Mouse (Mus musculus): Measurements from ENCODE around the gene Zfp444.

DNA sequence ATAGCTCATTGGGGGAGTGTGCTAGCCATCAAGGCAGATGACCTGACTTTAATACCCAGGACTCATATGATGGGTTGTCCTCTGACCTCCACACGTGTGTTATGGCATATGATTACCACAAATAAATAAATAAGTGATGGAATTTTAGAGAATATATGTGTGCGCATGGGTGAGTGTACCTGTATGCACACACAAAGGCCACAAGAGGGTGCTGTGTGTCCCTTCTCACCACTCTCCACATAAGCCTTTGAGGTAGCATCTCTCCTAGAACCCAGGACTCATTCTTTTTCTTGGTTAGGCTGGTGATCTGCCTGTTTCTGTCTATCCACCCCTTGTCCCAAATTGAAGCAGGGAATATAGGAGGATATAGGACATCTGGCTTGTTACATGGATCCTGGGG, 23.8 kb downstream of the Zfp444 start:
- no peak for TF ChIP-seq CTCF (IDR thresholded peaks at IDR 0.05; ENCODE audit: control insufficient read depth, insufficient read depth, insufficient read length)
- TF ChIP-seq CEBPB (IDR thresholded peaks at IDR 0.05; ENCODE audit: low read depth), result no peak
- no peak for TF ChIP-seq USF1 (IDR thresholded peaks at IDR 0.05; ENCODE audit: low read depth)
- no peak for TF ChIP-seq MAX (IDR thresholded peaks at IDR 0.05)
- TF ChIP-seq MYOG (IDR thresholded peaks at IDR 0.05; ENCODE audit: control insufficient read depth, extremely low read depth, insufficient read length), result no peak
- TF ChIP-seq MYOD1 (IDR thresholded peaks at IDR 0.05; ENCODE audit: control insufficient read depth, insufficient read length, low read depth), result no peak
- TF ChIP-seq FOSL1 (IDR thresholded peaks at IDR 0.05; ENCODE audit: insufficient read depth, low read length, poor library complexity, severe bottlenecking), result no peak
